Mouse (Mus musculus): Measurements from ENCODE around the gene Hspa1b. TPM values are rescaled to one million over a fixed set of nuclear protein-coding genes. Genes with fewer than 3 reads are reported as not detected.
A peak's percentile ranks its signal among the peaks of the same experiment; 100 is the strongest.
"Not testable (repeated sequence)": the region's sequence is repeated elsewhere in the genome, so short reads cannot be mapped to it uniquely, and the experiment has no call there.

Hspa1b gene
- polyA plus RNA-seq, 1 experiment from 2014 or later: 0.53 TPM

- no peak overlapping the region for H3K9ac ChIP-seq
- H3K9me3 ChIP-seq (replicated peaks): no peaks in the 10 kb centered on the region
- 0 out of 2 replicates have a peak, but pooled peaks cover 6% of the 10 kb centered on the region for H3K36me3 ChIP-seq
- no peak for ATAC-seq (replicated peaks; ENCODE audit: low FRiP score)
- H3K4me2 ChIP-seq: no peak overlapping the region
- no peak overlapping the region for H3K27ac ChIP-seq
- 89% methylated on average over 4 of the region's 4 CpGs for WGBS
- H3K4me3 ChIP-seq (replicated peaks): no peak overlapping the region
- H3K27me3 ChIP-seq: no peaks in the 10 kb centered on the region
- H3K4me1 ChIP-seq: peaks cover 28% of the 10 kb centered on the region
These were observed 20.6 kb upstream of the Hspa1b start for GRCm38 (mm10) chr17:34979631-34980030.

DNA sequence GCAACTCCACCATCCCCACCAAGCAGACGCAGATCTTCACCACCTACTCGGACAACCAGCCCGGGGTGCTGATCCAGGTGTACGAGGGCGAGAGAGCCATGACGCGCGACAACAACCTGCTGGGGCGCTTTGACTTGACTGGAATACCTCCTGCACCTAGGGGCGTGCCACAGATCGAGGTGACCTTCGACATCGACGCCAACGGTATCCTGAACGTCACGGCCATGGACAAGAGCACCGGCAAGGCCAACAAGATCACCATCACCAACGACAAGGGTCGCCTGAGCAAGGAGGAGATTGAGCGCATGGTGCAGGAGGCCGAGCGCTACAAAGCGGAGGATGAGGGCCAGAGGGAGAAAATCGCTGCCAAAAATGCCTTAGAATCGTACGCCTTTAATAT, 19.2 kb upstream of the Hspa1b start:
- Histone ChIP-seq H3K27me3 (no peaks in the 10 kb centered on the region), H3K27ac (no peak overlapping the region), H3K4me1 (peaks cover 22% of the 10 kb centered on the region), H3K9ac (no peak overlapping the region), H3K9me3 (replicated peaks) (no peaks in the 10 kb centered on the region), H3K36me3 (0 out of 2 replicates have a peak, but pooled peaks cover 4% of the 10 kb centered on the region), H3K4me3 (replicated peaks) (no peak overlapping the region), H3K4me2 (no peak overlapping the region)
- WGBS: 87% methylated on average over 27 of the region's 27 CpGs
- ATAC-seq (replicated peaks; ENCODE audit: low FRiP score): no peak

DNA sequence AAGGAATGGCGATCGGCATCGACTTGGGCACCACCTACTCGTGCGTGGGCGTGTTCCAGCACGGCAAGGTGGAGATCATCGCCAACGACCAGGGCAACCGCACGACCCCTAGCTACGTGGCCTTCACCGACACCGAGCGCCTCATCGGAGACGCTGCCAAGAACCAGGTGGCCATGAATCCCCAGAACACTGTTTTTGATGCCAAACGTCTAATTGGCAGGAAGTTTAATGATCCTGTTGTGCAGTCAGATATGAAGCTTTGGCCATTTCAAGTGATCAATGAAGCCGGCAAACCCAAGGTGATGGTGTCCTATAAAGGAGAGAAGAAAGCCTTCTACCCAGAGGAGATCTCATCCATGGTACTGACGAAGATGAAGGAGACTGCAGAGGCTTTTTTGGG, 18.0 kb upstream of the Hspa1b start:
- WGBS: 93% methylated on average over 20 of the region's 20 CpGs
- H3K36me3 ChIP-seq: 0 out of 2 replicates have a peak, but pooled peaks cover 4% of the 10 kb centered on the region
- no peak overlapping the region for H3K9ac ChIP-seq
- H3K27me3 ChIP-seq: no peaks in the 10 kb centered on the region
- no peak overlapping the region for H3K4me2 ChIP-seq
- no peaks in the 10 kb centered on the region for H3K9me3 ChIP-seq (replicated peaks)
- H3K4me3 ChIP-seq (replicated peaks): no peak overlapping the region
- ATAC-seq (replicated peaks; ENCODE audit: low FRiP score): no peak
- no peak overlapping the region for H3K27ac ChIP-seq
- H3K4me1 ChIP-seq: peaks cover 18% of the 10 kb centered on the region

GRCm38 (mm10) chr17:34975581-34976492, 16.8 kb upstream of the Hspa1b start:
- H3K27ac ChIP-seq: no peak overlapping the region
- ATAC-seq (replicated peaks; ENCODE audit: low FRiP score): no peak
- no peak overlapping the region for H3K4me2 ChIP-seq
- no peaks in the 10 kb centered on the region for H3K9me3 ChIP-seq (replicated peaks)
- WGBS: 80% methylated on average over 3 of the region's 3 CpGs
- H3K27me3 ChIP-seq: no peaks in the 10 kb centered on the region
- H3K36me3 ChIP-seq: 0 out of 2 replicates have a peak, but pooled peaks cover 4% of the 10 kb centered on the region
- no peak overlapping the region for H3K9ac ChIP-seq
- H3K4me3 ChIP-seq (replicated peaks): no peak overlapping the region
- peaks cover 14% of the 10 kb centered on the region for H3K4me1 ChIP-seq

DNA sequence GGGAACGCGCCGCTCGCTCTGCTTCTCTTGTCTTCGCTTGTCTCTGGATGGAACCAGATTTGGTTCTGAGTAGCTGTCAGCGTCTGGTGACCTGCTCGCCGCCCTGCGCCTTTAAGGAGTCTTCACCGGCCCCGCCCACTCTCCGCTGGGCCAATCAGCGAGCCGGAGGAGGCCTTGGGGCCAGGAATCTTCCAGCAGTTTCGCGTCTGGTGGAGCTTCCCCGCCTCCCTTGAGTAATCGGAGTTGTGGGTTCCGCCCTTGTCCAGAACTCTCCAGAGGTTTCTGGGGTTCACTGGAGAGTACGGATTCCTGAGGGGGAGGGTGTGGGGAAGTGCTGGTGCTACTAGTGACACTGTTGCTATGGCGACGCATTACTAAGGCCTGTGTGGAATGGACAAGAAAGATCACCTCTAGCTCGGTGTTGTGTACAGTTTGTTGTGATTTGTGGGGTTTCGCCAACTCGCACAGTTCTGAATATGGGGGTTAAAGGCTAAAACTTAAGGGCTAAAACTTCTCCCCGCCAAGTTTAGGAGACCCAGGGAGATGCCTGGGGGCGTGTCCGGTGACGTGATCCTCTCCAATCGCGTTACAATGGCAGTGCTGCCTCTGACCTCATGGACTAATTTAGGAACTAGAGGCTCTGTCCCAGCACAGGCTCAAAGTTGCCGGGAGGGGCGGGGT, 13.2 kb upstream of the Hspa1b start, which contains the start of the genes Hspa1a and Hspa1l:
TSS of gene Hspa1a (minus strand) at position 88 of the 681 bp plus-strand sequence.
TSS of gene Hspa1l (plus strand) at position 635 of the 681 bp plus-strand sequence.
- H3K4me2 ChIP-seq: peak within 1 kb of the TSS; percentile 75
- WGBS: under 1% methylated on average over 33 of the region's 33 CpGs
- H3K9me3 ChIP-seq (replicated peaks); H3K36me3 ChIP-seq; H3K4me1 ChIP-seq: not testable (repeated sequence)
- peak within 1 kb of the TSS; percentile 42; the same call in 1 of the 2 replicates for H3K27ac ChIP-seq
- H3K27me3 ChIP-seq: peaks cover 27% of the 10 kb centered on the region
- peak within 1 kb of the TSS; percentile 43 for H3K4me3 ChIP-seq (replicated peaks)
- ATAC-seq (replicated peaks; ENCODE audit: low FRiP score): peak; percentile 93
- peak within 1 kb of the TSS; percentile 35; the same call in 1 of the 2 replicates for H3K9ac ChIP-seq

GRCm38 (mm10) chr17:34971694-34972068, 12.6 kb upstream of the Hspa1b start:
- not testable (repeated sequence) for H3K9ac ChIP-seq; H3K4me1 ChIP-seq; H3K36me3 ChIP-seq; H3K27ac ChIP-seq; H3K9me3 ChIP-seq (replicated peaks)
- H3K4me3 ChIP-seq (replicated peaks): peak overlapping the region; percentile 43
- ATAC-seq (replicated peaks; ENCODE audit: low FRiP score): peak; percentile 57
- peaks cover 27% of the 10 kb centered on the region for H3K27me3 ChIP-seq
- H3K4me2 ChIP-seq: peak overlapping the region; percentile 75
- 0% methylated on average over 28 of the region's 43 CpGs for WGBS

DNA sequence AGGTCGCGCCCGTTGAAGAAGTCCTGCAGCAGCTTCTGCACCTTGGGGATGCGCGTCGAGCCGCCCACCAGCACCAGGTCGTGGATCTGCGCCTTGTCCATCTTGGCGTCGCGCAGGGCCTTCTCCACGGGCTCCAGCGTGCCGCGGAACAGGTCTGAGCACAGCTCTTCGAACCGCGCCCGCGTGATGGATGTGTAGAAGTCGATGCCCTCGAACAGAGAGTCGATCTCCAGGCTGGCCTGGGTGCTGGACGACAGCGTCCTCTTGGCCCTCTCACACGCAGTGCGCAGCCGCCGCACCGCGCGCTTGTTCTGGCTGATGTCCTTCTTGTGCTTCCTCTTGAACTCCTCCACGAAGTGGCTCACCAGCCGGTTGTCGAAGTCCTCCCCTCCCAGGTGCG, 11.8 kb upstream of the Hspa1b start:
- ATAC-seq (replicated peaks; ENCODE audit: low FRiP score); H3K27ac ChIP-seq: not testable (repeated sequence)
- WGBS: 37% methylated on average over 20 of the region's 37 CpGs

DNA sequence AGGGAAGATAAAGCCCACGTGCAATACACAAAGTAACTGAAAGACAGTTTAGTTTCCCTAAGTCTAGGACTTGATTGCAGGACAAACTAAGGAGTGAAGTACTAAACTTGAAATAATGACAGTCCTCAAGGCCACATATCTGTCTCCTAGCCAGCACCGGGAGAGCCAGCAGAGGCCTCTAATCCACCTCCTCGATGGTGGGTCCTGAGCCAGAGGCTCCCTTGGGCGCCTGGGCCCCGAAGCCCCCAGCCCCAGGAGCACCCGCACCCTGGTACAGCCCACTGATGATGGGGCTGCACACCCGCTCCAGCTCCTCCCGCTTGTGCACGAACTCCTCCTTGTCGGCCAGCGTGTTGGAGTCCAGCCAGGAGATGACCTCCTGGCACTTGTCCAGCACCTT, 10.8 kb upstream of the Hspa1b start, which contains the start of gene Gm20481:
TSS of gene Gm20481 (plus strand) at position 91 of the 400 bp plus-strand sequence.
- 66% methylated on average over 8 of the region's 11 CpGs for WGBS

More for the DNA sequence above, 11.8 kb upstream of the Hspa1b start:
- not testable (repeated sequence) for H3K4me2 ChIP-seq; H3K36me3 ChIP-seq; H3K9ac ChIP-seq; H3K9me3 ChIP-seq (replicated peaks); H3K4me3 ChIP-seq (replicated peaks); H3K4me1 ChIP-seq
- peaks cover 27% of the 10 kb centered on the region for H3K27me3 ChIP-seq

GRCm38 (mm10) chr17:34965627-34966026, 6.6 kb upstream of the Hspa1b start:
- Histone ChIP-seq H3K4me2 (no peak overlapping the region), H3K4me3 (replicated peaks) (no peak overlapping the region), H3K9me3 (replicated peaks) (no peaks in the 10 kb centered on the region), H3K36me3 (no peaks in the 10 kb centered on the region), H3K27me3 (peaks cover 27% of the 10 kb centered on the region), H3K4me1 (peaks cover 22% of the 10 kb centered on the region), H3K27ac (0 out of 2 replicates have a peak overlapping the region, but pooled peaks have one; percentile 64), H3K9ac (no peak overlapping the region)
- no peak for ATAC-seq (replicated peaks; ENCODE audit: low FRiP score)
- WGBS: 69% methylated on average over 5 of the region's 5 CpGs

More for the DNA sequence above, 10.8 kb upstream of the Hspa1b start, which contains the start of gene Gm20481:
- H3K36me3 ChIP-seq; H3K4me2 ChIP-seq; H3K9me3 ChIP-seq (replicated peaks); H3K27ac ChIP-seq; H3K4me3 ChIP-seq (replicated peaks); H3K9ac ChIP-seq; ATAC-seq (replicated peaks; ENCODE audit: low FRiP score): not testable (repeated sequence)
- peaks cover 27% of the 10 kb centered on the region for H3K27me3 ChIP-seq
- peaks cover 14% of the 10 kb centered on the region for H3K4me1 ChIP-seq

- peaks cover 32% of the 10 kb centered on the region for H3K4me1 ChIP-seq
- no peaks in the 10 kb centered on the region for H3K9me3 ChIP-seq (replicated peaks)
- peak overlapping the region; percentile 64; the same call in 1 of the 2 replicates for H3K27ac ChIP-seq
- H3K36me3 ChIP-seq: no peaks in the 10 kb centered on the region
- peaks cover 24% of the 10 kb centered on the region for H3K27me3 ChIP-seq
- no peak overlapping the region for H3K9ac ChIP-seq
- H3K4me2 ChIP-seq: no peak overlapping the region
- ATAC-seq (replicated peaks; ENCODE audit: low FRiP score): no peak
- no peak overlapping the region for H3K4me3 ChIP-seq (replicated peaks)
- WGBS: 43% methylated on average over 1 of the region's 1 CpGs
These were observed 5.6 kb upstream of the Hspa1b start for GRCm38 (mm10) chr17:34964640-34965049.

- no peak overlapping the region for H3K4me3 ChIP-seq (replicated peaks)
- H3K27ac ChIP-seq: no peak overlapping the region
- H3K27me3 ChIP-seq: peaks cover 6% of the 10 kb centered on the region; the same call in 1 of the 2 replicates
- H3K36me3 ChIP-seq: no peaks in the 10 kb centered on the region
- H3K9me3 ChIP-seq (replicated peaks): no peaks in the 10 kb centered on the region
- 62% methylated on average over 1 of the region's 1 CpGs for WGBS
- peaks cover 34% of the 10 kb centered on the region for H3K4me1 ChIP-seq
- no peak overlapping the region for H3K4me2 ChIP-seq
- no peak for ATAC-seq (replicated peaks; ENCODE audit: low FRiP score)
- H3K9ac ChIP-seq: no peak overlapping the region
These were observed 3.8 kb upstream of the Hspa1b start for GRCm38 (mm10) chr17:34962841-34963240.

DNA sequence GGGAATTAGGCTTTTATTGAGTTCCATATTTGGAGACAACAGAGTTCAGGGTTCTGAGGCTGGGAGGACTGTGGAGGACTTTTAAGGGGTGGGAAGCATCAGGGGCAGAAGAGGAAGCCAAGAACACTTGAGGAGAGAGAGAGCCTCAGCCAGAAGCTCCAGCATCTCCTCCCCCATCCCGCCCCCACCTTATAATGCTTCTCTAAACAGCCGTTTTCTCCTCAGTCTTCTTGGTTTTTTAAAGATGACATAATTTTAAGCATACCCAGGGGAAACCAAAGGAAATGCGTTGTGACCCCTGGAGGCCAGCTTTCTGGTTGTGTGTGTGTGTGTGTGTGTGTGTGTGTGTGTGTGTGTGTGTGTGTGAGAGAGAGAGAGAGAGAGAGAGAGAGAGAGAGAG, 3.1 kb upstream of the Hspa1b start:
- Histone ChIP-seq H3K4me3 (replicated peaks) (no peak overlapping the region), H3K36me3 (no peaks in the 10 kb centered on the region), H3K4me2 (no peak overlapping the region), H3K27me3 (no peaks in the 10 kb centered on the region), H3K27ac (peak overlapping the region; percentile 99), H3K4me1 (peaks cover 34% of the 10 kb centered on the region), H3K9ac (no peak overlapping the region), H3K9me3 (replicated peaks) (no peaks in the 10 kb centered on the region)
- WGBS: 18% methylated on average over 3 of the region's 3 CpGs
- ATAC-seq (replicated peaks; ENCODE audit: low FRiP score): no peak
